Mouse (Mus musculus) hindbrain, embryonic 11.5 days (tissue): ENCODE results near the gene Tmsb15a. TPM values are rescaled to one million over a fixed set of nuclear protein-coding genes. Genes with fewer than 3 reads are reported as not detected.

Experiments used
- ATAC-seq: fragments of 200-750 bp; cut with Nextera tagmentation; 2 replicates; pipeline ENCODE4 v1.8.0; 2017; ENCODE audit warnings: mild to moderate bottlenecking, moderate TSS enrichment, moderate library complexity; ENCODE audit not compliant: low FRiP score
- DNase-seq: peaks from one replicate; pipeline ENCODE4 v3.0.0-alpha.2; 2015; ENCODE audit warnings: low spot score
- H3K27ac ChIP-seq: fragments of 300-500 bp; sonication (generic); 2 replicates; pipeline ENCODE4 v1.5.1; 2014; ENCODE audit warnings: mild to moderate bottlenecking, low read depth, low read length
- H3K27me3 ChIP-seq: fragments of 300-500 bp; sonication (generic); 2 replicates; pipeline ENCODE4 v1.6.1; 2014; ENCODE audit warnings: mild to moderate bottlenecking, low read length, moderate library complexity, mixed read lengths; ENCODE audit not compliant: control insufficient read depth, insufficient read depth
- H3K36me3 ChIP-seq: fragments of 300-500 bp; sonication (generic); 2 replicates; pipeline ENCODE4 v1.6.1; 2014; ENCODE audit warnings: mild to moderate bottlenecking, low read length, moderate library complexity, mixed read lengths; ENCODE audit not compliant: control insufficient read depth, insufficient read depth
- H3K4me1 ChIP-seq: fragments of 300-500 bp; sonication (generic); replicated peaks from 2 replicates; pipeline ENCODE4 v1.6.1; 2014; ENCODE audit warnings: low read length, mixed read lengths; ENCODE audit not compliant: control insufficient read depth, insufficient read depth
- H3K4me2 ChIP-seq: fragments of 300-500 bp; sonication (generic); replicated peaks from 2 replicates; pipeline ENCODE4 v1.6.1; 2014; ENCODE audit warnings: mild to moderate bottlenecking, low read depth, low read length
- H3K4me3 ChIP-seq: fragments of 300-500 bp; sonication (generic); 2 replicates; pipeline ENCODE4 v1.5.1; 2014; ENCODE audit warnings: low read depth, low read length
- H3K9ac ChIP-seq: fragments of 300-500 bp; sonication (generic); 2 replicates; pipeline ENCODE4 v1.6.1; 2014; ENCODE audit warnings: low read depth, low read length
- H3K9me3 ChIP-seq: fragments of 300-500 bp; sonication (generic); 2 replicates; pipeline ENCODE4 v1.6.1; 2016; ENCODE audit warnings: low read length; ENCODE audit not compliant: control insufficient read depth
- WGBS: fragments of 180-500 bp; shearing (Covaris S2); extraction: QIAGEN DNeasy Blood & Tissue Kit; methylation state at CpG from one replicate; pipeline ENCODE4 v1.1.7; 2014; 5-methylcytosine and 5-hydroxymethylcytosine counted together
- polyA plus RNA-seq: library from polyadenylated mRNA; unstranded; fragments of >200 nt; fragmentation: Nextera tagmentation; extraction: Ambion mirVana; gene quantifications from 2 replicates; pipeline ENCODE4 v1.2.1, GENCODE M21; 2014

Tmsb15a gene
- polyA plus RNA-seq, 1 experiment from 2014 or later = not detected

GRCm38 (mm10) chrX:135738730-135739520 is 13.9 kb upstream of the Tmsb15a start:
- no peak overlapping the region for H3K27ac ChIP-seq
- ATAC-seq (no peak), DNase-seq (no peak)
- no peaks in the 10 kb centered on the region for H3K36me3 ChIP-seq
- no peak overlapping the region for H3K9ac ChIP-seq
- no peak overlapping the region for H3K4me3 ChIP-seq
- H3K4me1 ChIP-seq = no peaks in the 10 kb centered on the region
- WGBS = 96% methylated on average over 2 of the region's 2 CpGs
- no peaks in the 10 kb centered on the region for H3K27me3 ChIP-seq
- no peak overlapping the region for H3K4me2 ChIP-seq
- no peaks in the 10 kb centered on the region for H3K9me3 ChIP-seq

GRCm38 (mm10) chrX:135712845-135713244 is 12.2 kb downstream of the Tmsb15a start:
- Histone ChIP-seq H3K27ac (no peak overlapping the region), H3K4me2 (no peak overlapping the region), H3K36me3 (no peaks in the 10 kb centered on the region), H3K9me3 (no peaks in the 10 kb centered on the region), H3K4me3 (no peak overlapping the region), H3K27me3 (no peaks in the 10 kb centered on the region), H3K4me1 (no peaks in the 10 kb centered on the region), H3K9ac (no peak overlapping the region)
- WGBS = 88% methylated on average over 2 of the region's 2 CpGs
- DNase-seq (no peak), ATAC-seq (no peak)

GRCm38 (mm10) chrX:135704349-135704748 is 20.7 kb downstream of the Tmsb15a start:
- DNase-seq = no peak
- no peaks in the 10 kb centered on the region for H3K4me1 ChIP-seq

GRCm38 (mm10) chrX:135703111-135703510 is 21.9 kb downstream of the Tmsb15a start:
- H3K27me3 ChIP-seq = no peaks in the 10 kb centered on the region; the same call in 1 of the 2 replicates
- WGBS = 88% methylated on average over 1 of the region's 1 CpGs

More at GRCm38 (mm10) chrX:135704349-135704748, 20.7 kb downstream of the Tmsb15a start:
- Histone ChIP-seq H3K36me3 (no peaks in the 10 kb centered on the region), H3K27me3 (no peaks in the 10 kb centered on the region; the same call in 1 of the 2 replicates), H3K4me3 (no peak overlapping the region), H3K4me2 (no peak overlapping the region), H3K9me3 (no peaks in the 10 kb centered on the region), H3K27ac (no peak overlapping the region), H3K9ac (no peak overlapping the region)
- no peak for ATAC-seq
- 52% methylated on average over 2 of the region's 2 CpGs for WGBS

GRCm38 (mm10) chrX:135693633-135694032 is 31.4 kb downstream of the Tmsb15a start, which contains the start of gene Tcp11x2:
Gene Tcp11x2 (minus strand): TSS chrX:135693790.
- ATAC-seq (no peak), DNase-seq (no peak)
- Histone ChIP-seq H3K4me1 (no peaks in the 10 kb centered on the region), H3K27ac (no peak within 1 kb of the TSS), H3K9me3 (no peaks in the 10 kb centered on the region), H3K4me3 (no peak within 1 kb of the TSS), H3K27me3 (no peaks in the 10 kb centered on the region), H3K9ac (no peak within 1 kb of the TSS), H3K36me3 (no peaks in the 10 kb centered on the region), H3K4me2 (no peak within 1 kb of the TSS)
- 85% methylated on average over 1 of the region's 1 CpGs for WGBS

More at GRCm38 (mm10) chrX:135703111-135703510, 21.9 kb downstream of the Tmsb15a start:
- Histone ChIP-seq H3K4me2 (no peak overlapping the region), H3K9ac (no peak overlapping the region), H3K4me3 (no peak overlapping the region), H3K9me3 (no peaks in the 10 kb centered on the region), H3K36me3 (no peaks in the 10 kb centered on the region), H3K27ac (no peak overlapping the region), H3K4me1 (no peaks in the 10 kb centered on the region)
- DNase-seq (no peak), ATAC-seq (no peak)

- no peak overlapping the region for H3K27ac ChIP-seq
- no peaks in the 10 kb centered on the region for H3K36me3 ChIP-seq
- ATAC-seq (no peak), DNase-seq (no peak)
- H3K4me1 ChIP-seq = no peaks in the 10 kb centered on the region
- H3K9ac ChIP-seq = no peak overlapping the region
- no peaks in the 10 kb centered on the region for H3K9me3 ChIP-seq
- H3K27me3 ChIP-seq = no peaks in the 10 kb centered on the region
- WGBS = 84% methylated on average over 3 of the region's 3 CpGs
- no peak overlapping the region for H3K4me3 ChIP-seq
- H3K4me2 ChIP-seq = no peak overlapping the region
Measured at GRCm38 (mm10) chrX:135687802-135688201, 37.3 kb downstream of the Tmsb15a start.

GRCm38 (mm10) chrX:135681858-135682257 is 43.2 kb downstream of the Tmsb15a start:
- Histone ChIP-seq H3K4me3 (no peak overlapping the region), H3K27me3 (no peaks in the 10 kb centered on the region), H3K4me1 (no peaks in the 10 kb centered on the region), H3K36me3 (no peaks in the 10 kb centered on the region), H3K27ac (no peak overlapping the region), H3K9ac (no peak overlapping the region), H3K9me3 (no peaks in the 10 kb centered on the region), H3K4me2 (no peak overlapping the region)
- DNase-seq (no peak), ATAC-seq (no peak)
- 85% methylated on average over 2 of the region's 2 CpGs for WGBS
